Mouse (Mus musculus) ovary, postnatal 36 days (tissue): ENCODE data around the gene Gm6880.
"Not testable (repeated sequence)": the region's sequence is repeated elsewhere in the genome, so short reads cannot be mapped to it uniquely, and the experiment has no call there.

Experiments
- DNase-seq: peaks from one replicate; pipeline ENCODE4 v3.0.0; 2022; ENCODE audit warnings: low spot score, mixed read lengths

Gene Gm6880

DNA sequence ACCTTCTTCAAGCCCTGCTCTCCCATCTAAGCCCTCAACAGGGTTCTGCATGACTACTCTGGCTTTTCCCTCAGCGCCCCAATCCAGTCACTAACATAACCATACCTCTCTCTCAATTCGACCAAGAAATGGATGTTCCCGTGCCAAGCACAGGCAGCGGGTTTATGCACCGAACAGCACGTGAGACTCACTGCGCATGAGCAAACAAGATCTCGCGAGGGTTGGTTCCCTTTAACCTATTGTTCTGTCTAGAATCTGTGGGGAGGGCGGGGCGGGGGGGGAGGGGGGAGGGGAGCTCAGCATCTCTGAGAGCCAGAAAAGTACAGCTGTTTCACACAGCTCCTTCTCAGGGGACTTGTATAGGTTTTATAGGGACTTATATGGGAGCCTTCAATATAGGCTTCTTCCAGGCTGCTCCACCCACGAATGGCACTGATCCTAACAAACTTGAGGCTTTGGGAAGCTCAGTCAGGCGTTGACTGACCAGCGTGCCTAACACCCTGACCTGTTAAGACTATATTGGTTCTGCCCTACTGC lies at the start of gene Gm6880:
Gm6880 (minus strand) TSS at position 51 of the 537 bp plus-strand sequence.
- DNase-seq = not testable (repeated sequence)

DNA sequence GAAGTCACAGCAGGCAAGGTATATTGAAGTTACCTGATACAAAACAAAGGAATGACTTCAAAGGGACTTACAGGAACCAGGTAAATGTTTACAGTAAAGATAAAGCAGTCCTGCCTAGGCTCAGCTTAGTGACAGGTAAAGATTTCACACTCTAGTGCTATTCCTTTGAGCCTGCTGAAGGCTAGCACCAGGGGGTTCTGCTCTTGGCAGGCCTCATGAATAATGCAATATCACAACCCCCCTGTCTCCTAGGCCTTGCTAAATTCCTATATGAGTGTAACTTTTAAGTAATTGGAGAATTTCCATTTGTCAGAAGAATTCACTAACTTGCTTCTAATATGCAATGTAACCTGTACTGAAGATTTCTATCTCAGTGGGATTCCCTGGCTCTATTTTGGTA lies 36.3 kb upstream of the Gm6880 start:
- not testable (repeated sequence) for DNase-seq

DNA sequence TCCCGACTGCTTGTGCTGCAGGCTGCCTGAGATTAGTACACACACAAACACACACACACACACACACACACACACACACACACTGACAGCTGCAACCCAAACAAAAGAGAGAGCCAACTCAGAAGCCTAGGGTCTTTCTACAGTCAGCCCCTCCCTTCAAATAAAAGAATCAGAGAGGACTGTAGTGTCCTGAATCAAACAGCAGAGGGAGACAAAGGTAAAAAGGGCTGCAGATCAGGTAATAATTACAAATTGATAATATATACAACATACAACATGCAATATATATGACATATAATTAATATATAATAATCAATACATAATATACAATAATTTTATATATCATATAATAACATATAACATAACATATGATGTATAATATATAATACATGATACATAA lies 15.9 kb upstream of the Gm6880 start:
- no peak for DNase-seq

DNA sequence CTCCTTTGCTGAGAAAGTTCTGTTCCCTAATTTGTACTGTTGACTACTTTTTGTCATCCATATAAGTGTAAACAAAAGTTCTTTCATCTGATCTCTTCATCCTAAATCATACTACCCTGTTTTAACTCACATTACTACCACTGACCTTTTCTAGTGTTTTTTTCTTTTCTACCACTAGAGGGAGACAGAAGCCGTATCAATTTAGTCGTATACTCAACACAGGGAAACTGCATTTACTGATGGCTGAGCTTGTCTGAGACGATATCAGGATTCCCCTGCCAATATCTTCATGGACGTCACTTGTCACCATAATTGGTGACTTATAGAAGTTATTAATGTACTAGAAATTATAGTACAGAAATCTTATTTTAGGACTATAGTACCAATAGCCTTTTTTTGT lies 28.4 kb downstream of the Gm6880 start:
- no peak for DNase-seq

DNA sequence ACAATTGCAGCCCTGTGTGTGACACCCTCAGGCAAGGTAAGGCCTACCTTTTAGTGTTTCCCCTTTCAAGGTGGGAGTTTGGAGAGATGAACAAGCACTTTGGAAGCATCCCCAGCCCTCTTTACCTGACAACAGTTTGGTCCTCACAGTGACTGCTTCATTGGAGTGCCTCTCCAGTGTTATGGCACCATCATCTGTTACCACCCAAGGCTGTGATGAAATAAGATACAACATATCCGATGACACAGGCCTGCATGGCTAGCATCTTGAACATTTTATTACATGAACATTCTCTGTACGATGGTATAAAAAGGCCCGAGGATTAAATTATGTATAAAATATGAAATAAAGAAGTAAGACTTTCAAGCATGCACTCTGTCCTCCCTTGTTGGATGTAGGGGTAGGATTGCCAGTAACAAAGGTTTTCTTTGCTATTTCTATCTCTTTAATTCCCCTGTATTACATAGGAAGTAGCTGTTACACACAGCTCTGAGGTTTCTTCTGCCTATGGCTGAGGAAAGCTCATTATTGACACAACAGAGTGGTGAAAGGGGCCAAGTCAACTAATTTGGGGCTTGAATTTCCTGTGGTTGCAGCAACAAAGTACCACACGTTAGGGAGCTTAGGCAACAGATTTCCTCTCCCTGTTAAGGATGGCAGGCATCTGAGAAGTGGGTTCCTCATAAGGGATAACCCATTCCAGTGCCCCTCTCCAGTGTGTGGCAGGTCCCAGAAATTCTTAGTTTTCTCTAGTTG lies 29.9 kb downstream of the Gm6880 start:
- DNase-seq = no peak
